Comparison of ENCODE assay signal across 21 mouse cellular contexts in the genomic region with DNA sequence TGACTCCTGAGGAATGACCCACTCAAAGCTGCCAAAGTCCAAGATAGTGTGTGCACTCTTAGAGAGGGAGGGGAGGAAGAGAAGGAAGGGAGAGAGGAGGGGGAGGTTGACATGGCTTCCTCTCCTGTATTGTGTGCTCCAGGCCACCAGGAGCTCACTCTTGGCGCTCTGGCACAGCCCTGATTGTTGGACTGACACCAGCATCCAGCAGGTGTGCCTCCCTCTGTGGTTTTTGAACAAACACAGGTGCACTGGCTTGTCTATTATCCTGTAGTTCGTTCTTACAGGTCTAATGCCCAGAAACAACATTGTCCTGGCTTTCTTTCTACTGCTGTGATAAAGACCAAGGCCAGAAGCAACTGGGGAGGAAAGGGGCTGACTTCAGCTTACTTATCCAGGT.
"Had no signal": no experiment of that assay in that cellular context is flagged by ENCODE, and none has a peak within 500 bp of the region (broad histone marks: within the 10 kb centered on the region; RNA-seq: fewer than 3 reads in every experiment).

No protein-coding gene starts in this region.

- H3K9ac ChIP-seq: liver, embryonic 12.5 days; liver, embryonic 14.5 days; lung, embryonic 15.5 days; midbrain, embryonic 12.5 days; neural tube, embryonic 13.5 days; neural tube, embryonic 15.5 days; stomach, embryonic 15.5 days had no signal

- ATAC-seq: liver, embryonic 12.5 days; lung, postnatal 0 days; midbrain, embryonic 16.5 days had no signal

- H3K27ac ChIP-seq: liver, embryonic 12.5 days; liver, embryonic 14.5 days; lung, embryonic 15.5 days; midbrain, embryonic 10.5 days; midbrain, embryonic 12.5 days; neural tube, embryonic 13.5 days; neural tube, embryonic 15.5 days; stomach, embryonic 15.5 days had no signal

- DNase-seq: lung, postnatal 4 days; midbrain, embryonic 14.5 days; retina, postnatal 1 day; right cerebral cortex, adult 18-20 months; right cerebral cortex, postnatal 25 days; right cerebral cortex, postnatal 4 days; spleen, adult 18-20 months; thymus, adult 2 months; thymus, postnatal 25 days; thymus, postnatal 4 days had no signal

- H3K36me3 ChIP-seq: liver, embryonic 12.5 days; lung, embryonic 15.5 days; midbrain, embryonic 10.5 days; midbrain, embryonic 12.5 days; neural tube, embryonic 13.5 days; neural tube, embryonic 15.5 days; stomach, embryonic 15.5 days had no signal

- H3K4me3 ChIP-seq: liver, embryonic 12.5 days; lung, embryonic 15.5 days; midbrain, embryonic 10.5 days; midbrain, embryonic 12.5 days; myocyte; neural tube, embryonic 13.5 days; neural tube, embryonic 15.5 days; stomach, embryonic 15.5 days had no signal

- H3K4me1 ChIP-seq: midbrain, embryonic 12.5 days; neural tube, embryonic 15.5 days had no signal

- H3K9me3 ChIP-seq: liver, embryonic 12.5 days; lung, embryonic 15.5 days; midbrain, embryonic 10.5 days; midbrain, embryonic 12.5 days; neural tube, embryonic 13.5 days; neural tube, embryonic 15.5 days; stomach, embryonic 15.5 days had no signal

- H3K27me3 ChIP-seq: liver, embryonic 12.5 days; lung, embryonic 15.5 days; midbrain, embryonic 12.5 days; neural tube, embryonic 13.5 days; neural tube, embryonic 15.5 days; stomach, embryonic 15.5 days had no signal

- H3K4me2 ChIP-seq: liver, embryonic 12.5 days; lung, embryonic 15.5 days; midbrain, embryonic 12.5 days; neural tube, embryonic 13.5 days; neural tube, embryonic 15.5 days; stomach, embryonic 15.5 days had no signal
